Mouse (Mus musculus) adrenal gland, postnatal 4 days (tissue): ENCODE results near the gene D7Ertd443e. TPM values are rescaled to one million over a fixed set of nuclear protein-coding genes. Genes with fewer than 3 reads are reported as not detected.
A peak's percentile ranks its signal among the peaks of the same experiment; 100 is the strongest.

Experiments
- DNase-seq, 2 experiments: peaks; one replicate each; pipeline ENCODE4 v3.0.0; 2021 to 2022; ENCODE audit warnings: low spot score in 2 of 2, mixed read lengths in 2 of 2
- total RNA-seq, 2 experiments: library from RNA; stranded (reverse); gene quantifications; 2 replicates each; pipeline ENCODE4 v1.2.3; 2021

The D7Ertd443e gene
- total RNA-seq, 2 experiments from 2014 or later, result 3.9 to 6.8 TPM

- no peak for DNase-seq
Measured at GRCm38 (mm10) chr7:134289611-134290301, 95.7 kb downstream of the D7Ertd443e start.

- no peak for DNase-seq
Measured at GRCm38 (mm10) chr7:134289126-134289525, 96.3 kb downstream of the D7Ertd443e start.

- no peak for DNase-seq
Measured at GRCm38 (mm10) chr7:134287570-134288222, 97.8 kb downstream of the D7Ertd443e start.

- no peak for DNase-seq
Measured at GRCm38 (mm10) chr7:134272956-134273355, 112.5 kb downstream of the D7Ertd443e start.

- DNase-seq, result no peak
Measured at GRCm38 (mm10) chr7:134272421-134272820, 113.0 kb downstream of the D7Ertd443e start.

- no peak for DNase-seq
Measured at GRCm38 (mm10) chr7:134265783-134266182, 119.7 kb downstream of the D7Ertd443e start.

GRCm38 (mm10) chr7:134263146-134263906, 122.1 kb downstream of the D7Ertd443e start:
- DNase-seq, result peak; percentile 41 to 51

GRCm38 (mm10) chr7:134261003-134261701, 124.3 kb downstream of the D7Ertd443e start:
- no peak for DNase-seq

GRCm38 (mm10) chr7:134250273-134250870, 135.1 kb downstream of the D7Ertd443e start:
- DNase-seq, result no peak

GRCm38 (mm10) chr7:134248041-134248440, 137.4 kb downstream of the D7Ertd443e start:
- DNase-seq, result no peak

GRCm38 (mm10) chr7:134246624-134247023, 138.8 kb downstream of the D7Ertd443e start:
- no peak for DNase-seq

- no peak for DNase-seq
Measured at GRCm38 (mm10) chr7:134242773-134243172, 142.7 kb downstream of the D7Ertd443e start.

- no peak for DNase-seq
Measured at GRCm38 (mm10) chr7:134241212-134241611, 144.2 kb downstream of the D7Ertd443e start.

GRCm38 (mm10) chr7:134240579-134240978, 144.9 kb downstream of the D7Ertd443e start:
- DNase-seq, result no peak

GRCm38 (mm10) chr7:134238863-134239262, 146.6 kb downstream of the D7Ertd443e start:
- DNase-seq, result no peak

GRCm38 (mm10) chr7:134237356-134237755, 148.1 kb downstream of the D7Ertd443e start:
- no peak for DNase-seq

- DNase-seq, result no peak
Measured at GRCm38 (mm10) chr7:134236727-134237126, 148.7 kb downstream of the D7Ertd443e start.

- DNase-seq, result no peak
Measured at GRCm38 (mm10) chr7:134235552-134235951, 149.9 kb downstream of the D7Ertd443e start.

- no peak for DNase-seq
Measured at GRCm38 (mm10) chr7:134231378-134232346, 153.8 kb downstream of the D7Ertd443e start, which contains the start of gene Adam12. TSS of gene Adam12 (minus strand) at chr7:134232146.

- DNase-seq, result no peak
Measured at GRCm38 (mm10) chr7:134230708-134231107, 154.8 kb downstream of the D7Ertd443e start.
